Mouse (Mus musculus): Measurements from ENCODE around the gene Rundc1.
"Not testable (repeated sequence)": the region's sequence is repeated elsewhere in the genome, so short reads cannot be mapped to it uniquely, and the experiment has no call there.

Gene Rundc1

GRCm38 (mm10) chr11:101446319-101446718, 21.4 kb downstream of the Rundc1 start:
- no peak for DNase-seq

GRCm38 (mm10) chr11:101446860-101447259, 22.0 kb downstream of the Rundc1 start:
- not testable (repeated sequence) for DNase-seq

- DNase-seq, result no peak
Observed at GRCm38 (mm10) chr11:101447786-101448185, 22.9 kb downstream of the Rundc1 start.

- DNase-seq, result peak; percentile 91 to 93
Observed at GRCm38 (mm10) chr11:101448274-101448746, 23.4 kb downstream of the Rundc1 start, which contains the start of gene Ifi35. Gene Ifi35 (plus strand): TSS chr11:101448407.

DNA sequence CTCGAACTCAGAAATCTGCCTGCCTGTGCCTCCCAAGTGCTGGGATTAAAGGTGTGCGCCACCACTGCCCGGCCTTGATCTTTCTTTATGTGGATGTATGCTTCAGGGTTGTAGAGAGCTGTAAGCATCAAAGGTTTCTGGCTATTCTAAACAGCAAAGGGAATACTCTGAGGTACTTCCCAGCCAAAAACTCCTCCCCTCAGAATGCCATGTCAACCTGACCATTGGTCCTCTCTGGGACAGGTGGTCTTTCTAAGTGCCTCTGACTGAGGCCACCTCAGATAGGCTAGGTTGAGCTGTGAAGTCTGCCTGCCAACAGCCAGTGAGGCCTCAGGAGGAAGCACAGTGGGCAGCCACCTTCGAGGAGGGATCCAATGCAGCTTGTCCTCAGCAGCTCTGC, 24.0 kb downstream of the Rundc1 start:
- DNase-seq, result peak in 1 of 2 experiments; percentile 17

DNA sequence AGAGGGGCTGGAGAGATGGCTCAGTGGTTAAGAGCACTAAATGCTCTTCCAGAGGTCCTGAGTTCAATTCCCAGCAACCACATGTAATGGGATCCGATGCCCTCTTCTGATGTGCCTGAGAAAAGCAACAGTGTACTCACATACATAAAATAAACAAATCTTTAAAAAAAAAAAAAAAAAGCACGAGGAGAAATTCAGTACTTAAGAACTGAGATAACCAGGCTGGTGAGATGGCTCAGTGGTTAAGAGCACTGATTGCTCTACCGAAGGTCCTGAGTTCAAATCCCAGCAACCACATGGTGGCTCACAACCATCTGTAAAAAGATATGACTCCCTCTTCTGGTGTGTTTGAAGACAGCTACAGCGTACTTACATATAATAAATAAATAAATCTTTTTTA, 24.7 kb downstream of the Rundc1 start:
- DNase-seq, result not testable (repeated sequence)

DNA sequence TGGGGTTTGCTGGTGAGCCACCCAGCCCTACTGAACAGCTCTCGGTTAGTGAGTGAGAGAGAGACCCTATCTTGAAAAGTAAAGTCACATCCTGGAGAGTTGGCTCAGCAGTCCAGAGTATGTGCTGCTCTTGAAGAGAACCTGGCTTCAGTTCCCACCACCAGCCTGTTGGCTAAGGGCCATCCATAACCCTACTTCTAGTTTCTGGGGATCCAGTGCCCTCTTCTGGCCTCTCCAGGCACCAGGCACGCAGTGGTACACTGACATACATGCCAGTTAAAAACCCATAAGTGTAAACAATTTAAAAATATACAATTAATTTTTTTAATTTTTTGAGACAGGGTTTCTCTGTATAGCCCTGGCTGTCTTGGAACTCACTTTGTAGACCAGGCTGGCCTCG, 25.5 kb downstream of the Rundc1 start:
- peak in 1 of 2 experiments; percentile 36 for DNase-seq

DNA sequence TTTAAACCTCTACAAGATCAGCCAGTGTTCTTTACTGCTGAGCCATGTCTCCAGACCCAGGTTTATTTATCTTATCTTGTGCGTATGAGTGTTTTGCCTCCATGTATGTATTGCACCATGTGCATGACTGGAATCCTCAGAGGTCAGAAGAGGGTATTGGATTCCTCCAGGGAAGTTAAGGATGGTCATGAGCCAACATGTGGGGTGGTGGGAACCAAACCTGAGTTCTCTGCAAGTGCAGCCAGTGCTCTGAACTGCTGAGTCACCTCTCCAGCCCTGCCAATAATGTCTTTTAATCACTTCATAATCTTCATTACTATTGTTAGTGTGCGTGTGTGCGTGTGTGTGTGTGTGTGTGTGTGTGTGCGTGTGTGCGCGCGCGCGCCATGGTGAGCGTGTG, 26.7 kb downstream of the Rundc1 start:
- no peak for DNase-seq

DNA sequence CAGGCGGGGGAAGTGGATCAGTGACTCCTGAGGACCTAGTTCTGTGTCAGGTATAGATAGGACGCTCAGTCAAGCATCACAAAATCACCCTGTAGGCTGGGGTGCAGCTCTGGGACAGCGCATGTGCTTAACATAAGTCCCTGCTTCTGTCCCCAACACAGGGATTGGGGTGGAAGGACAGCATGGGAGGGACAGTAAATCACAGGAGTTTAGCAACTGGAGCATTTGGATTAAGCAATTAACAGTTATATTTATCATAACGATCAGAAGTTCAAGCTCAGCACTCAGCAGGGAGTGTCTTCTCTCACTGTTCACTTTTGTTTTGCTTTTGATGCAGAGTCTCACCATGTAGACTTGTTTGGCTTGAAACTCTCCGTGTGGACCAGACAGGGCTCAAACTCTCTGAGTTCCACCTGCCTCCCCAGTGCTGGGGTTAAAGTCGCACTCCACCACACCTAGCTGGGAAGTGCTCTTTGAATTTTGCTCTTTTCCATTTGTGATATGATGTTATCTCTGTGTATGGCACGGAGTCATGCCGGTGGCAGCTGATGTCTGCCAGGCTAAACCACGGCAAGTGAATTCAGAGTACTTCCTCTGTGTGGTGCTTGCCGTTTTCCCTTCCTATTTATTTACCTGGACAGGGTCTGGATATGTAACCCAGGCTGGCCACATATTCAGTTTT, 27.3 kb downstream of the Rundc1 start:
- no peak for DNase-seq

DNA sequence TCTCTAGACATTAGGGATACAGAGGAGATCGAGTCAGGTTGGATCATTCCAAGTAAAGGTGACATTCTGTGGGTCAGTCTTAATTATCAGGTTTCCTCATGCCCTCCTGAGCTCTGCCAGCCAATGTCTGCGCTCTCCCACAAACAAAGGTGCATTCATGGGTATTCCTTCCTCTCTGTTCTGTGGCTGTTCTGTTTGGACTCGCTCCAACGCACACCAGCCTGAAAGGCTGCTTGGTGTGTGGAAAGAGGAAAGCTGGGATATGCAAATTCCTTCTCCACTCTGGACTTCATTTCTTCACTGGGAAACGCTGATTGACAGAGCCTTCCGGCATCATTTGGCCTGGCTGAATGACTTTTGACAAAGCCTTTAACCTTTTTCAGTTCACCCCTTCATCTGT, 29.8 kb downstream of the Rundc1 start:
- no peak for DNase-seq

- no peak for DNase-seq
Observed at GRCm38 (mm10) chr11:101455627-101456026, 30.7 kb downstream of the Rundc1 start.

DNA sequence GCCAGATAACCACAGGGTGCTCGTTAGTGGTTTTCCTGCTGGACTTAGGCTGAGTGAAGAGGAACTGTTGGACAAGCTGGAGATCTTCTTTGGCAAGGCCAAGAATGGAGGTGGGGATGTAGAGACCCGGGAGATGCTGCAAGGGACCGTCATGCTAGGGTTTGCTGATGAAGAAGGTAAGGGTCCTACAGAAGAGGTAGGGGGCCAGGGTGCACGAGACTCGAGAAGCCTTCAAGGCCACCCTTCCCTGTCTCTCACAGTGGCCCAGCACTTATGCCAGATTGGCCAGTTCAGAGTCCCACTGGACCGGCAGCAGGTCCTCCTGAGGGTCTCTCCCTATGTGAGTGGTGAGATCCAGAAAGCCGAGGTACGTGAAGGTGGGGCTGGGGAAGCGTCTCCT, 32.7 kb downstream of the Rundc1 start:
- DNase-seq, result no peak

GRCm38 (mm10) chr11:101458217-101458616, 33.3 kb downstream of the Rundc1 start:
- no peak for DNase-seq

- DNase-seq, result peak; percentile 58 to 75
Observed at GRCm38 (mm10) chr11:101459716-101460115, 34.8 kb downstream of the Rundc1 start.

DNA sequence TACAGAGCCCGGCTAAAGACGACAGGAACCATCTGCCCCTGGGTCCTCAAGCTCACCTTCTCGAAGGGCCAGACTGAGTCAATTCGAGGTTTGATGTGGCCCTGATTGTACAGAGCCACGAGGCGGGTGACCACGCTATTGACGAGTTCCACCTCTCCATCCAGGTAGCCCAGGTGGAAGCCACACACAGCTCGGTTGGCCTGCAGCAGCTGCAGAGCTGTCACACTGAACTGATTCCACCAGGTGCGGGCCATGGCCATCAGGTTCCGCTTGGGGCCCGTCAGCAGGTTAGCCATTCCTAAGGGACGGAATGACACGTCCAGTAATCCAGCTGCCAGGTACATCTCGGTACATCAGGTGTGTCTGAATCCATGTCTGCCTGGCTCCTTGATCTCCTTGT, 35.4 kb downstream of the Rundc1 start:
- DNase-seq, result no peak

DNA sequence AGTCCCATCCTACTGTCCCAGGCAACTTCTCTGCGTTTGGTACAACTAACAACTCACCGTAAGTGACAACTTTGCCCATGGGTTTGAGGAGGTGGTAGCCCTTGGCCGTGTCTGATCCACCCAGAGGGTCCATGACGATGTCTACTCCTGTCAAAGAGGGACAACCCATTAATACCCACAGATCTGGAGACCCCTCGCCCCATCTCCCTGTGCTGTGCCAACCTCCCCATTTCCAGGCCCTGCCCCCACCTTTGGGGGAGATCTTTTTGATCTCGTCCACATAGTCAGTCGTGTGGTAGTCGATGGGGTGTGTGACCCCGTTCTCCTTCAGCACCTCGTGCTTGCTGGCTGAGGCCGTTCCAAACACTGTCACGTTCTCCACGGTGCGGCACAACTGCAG, 37.3 kb downstream of the Rundc1 start:
- DNase-seq, result no peak

- DNase-seq, result peak in 1 of 2 experiments; percentile 9
Observed at GRCm38 (mm10) chr11:101462583-101463440, 37.9 kb downstream of the Rundc1 start.

DNA sequence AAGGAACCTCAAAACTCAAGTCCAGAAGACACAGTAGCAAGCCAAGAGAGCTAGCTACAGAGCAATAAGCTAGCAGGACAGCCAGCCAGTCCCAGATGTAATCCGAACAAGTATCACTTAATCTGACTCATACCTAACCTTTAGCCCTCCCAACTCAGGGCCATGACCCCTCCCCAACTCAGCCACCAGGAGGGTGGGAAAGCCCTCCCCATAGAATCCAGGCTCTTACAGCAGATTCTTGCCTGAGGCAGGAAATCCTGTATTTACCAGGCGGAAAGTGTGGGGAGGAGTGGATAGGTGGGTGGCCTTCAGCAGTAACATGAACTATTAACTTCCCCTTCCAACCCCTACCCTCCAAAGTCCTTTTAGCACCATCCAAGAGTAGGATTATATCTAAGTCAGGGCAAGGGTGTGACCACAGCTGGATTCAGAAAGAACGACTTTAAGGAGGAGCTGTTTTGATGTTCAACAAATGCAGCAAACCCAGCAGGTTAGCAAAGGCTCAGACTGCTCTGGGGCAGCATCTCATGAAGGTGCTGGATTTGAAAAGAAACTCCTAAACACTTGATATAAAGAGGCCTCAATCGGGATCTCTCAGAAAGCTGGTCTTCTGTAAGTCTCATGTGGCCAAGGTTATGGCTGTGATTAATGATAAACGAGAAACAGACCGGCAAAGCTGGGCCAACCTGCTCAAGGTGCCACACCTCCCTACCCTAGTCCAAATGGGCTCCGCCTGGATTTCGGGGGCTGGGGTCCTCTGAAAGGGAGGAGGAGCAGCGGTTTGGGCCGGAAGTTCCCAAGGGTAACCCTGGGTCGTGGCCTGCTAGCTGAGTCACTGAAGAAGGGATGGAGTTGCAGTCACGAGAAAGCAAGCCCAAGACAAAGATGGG, 39.6 kb downstream of the Rundc1 start, which contains the start of gene Rnd2:
Rnd2 (plus strand) TSS at position 789 of the 890 bp plus-strand sequence.
- peak; percentile 63 to 77 for DNase-seq

DNA sequence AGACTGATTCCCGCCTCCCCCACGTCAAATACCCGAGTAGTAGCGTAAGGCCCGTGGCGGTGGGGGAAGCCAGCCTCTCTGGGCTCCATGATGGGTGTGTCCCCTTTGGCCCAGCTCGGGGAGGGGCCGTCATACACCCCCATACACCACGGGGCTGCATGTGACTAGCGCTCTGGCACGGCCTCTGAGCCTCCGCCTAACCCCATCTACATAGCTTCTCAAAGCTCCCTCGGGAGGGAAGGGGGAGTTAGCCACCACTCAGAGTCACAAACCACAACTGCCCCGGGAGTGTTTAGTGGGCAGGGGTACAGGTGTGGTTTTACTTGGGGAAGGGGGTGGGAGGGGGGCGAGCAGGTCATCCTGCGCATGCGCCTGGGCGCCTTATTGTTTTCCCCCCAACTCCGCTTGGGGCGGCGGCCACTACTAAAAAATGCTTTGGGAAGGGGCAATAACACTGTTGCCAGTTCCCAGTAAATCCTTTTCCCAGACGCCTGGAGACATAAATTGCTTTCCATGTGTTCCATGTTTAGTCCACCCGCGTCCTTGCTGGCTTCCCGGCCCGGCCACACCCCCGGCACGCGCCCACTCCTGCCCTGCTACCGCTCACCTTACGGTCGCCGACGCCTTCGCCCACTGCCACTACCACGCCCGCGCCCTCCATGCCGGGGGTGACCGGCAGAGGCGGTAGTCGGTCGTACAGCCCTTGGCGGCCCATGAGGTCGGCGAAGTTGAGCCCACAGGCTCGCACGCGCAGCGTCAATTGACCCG, 40.4 kb downstream of the Rundc1 start:
- DNase-seq, result peak; percentile 79 to 85

DNA sequence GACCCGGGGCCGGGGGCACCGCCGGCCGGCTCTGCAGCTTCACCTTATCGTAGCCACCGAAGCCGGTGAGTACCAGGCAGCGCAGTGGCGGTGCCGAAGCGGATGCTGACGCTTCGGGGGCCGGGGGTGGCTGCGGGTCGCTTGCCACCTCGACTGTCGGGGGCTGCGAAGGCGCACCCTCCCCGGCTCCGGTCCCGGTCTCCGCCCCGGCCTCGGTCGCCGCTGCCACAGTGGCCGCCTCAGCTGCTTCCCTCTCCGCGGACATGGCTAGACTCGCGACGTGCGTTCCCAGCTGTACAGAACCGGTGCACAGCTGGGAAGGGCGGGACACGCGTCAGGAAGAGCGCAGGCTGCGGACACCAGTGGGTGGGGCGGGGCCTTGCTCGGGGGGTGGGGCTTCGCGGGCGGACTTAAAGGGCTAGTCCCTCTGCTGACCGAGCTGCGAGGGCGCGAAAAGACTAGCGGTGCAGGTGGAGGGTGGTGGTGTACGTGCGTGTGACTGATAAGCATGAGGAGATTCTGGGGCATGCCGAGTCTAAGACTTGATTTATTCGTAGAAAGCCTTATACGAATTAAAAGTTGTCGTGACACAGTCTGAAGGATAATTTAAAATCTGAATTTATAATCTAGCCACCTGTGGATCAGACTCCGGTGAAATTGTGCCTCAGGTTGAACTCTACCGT, 41.1 kb downstream of the Rundc1 start, which contains the start of gene Vat1:
Vat1 (minus strand) TSS at position 362 of the 683 bp plus-strand sequence.
- peak; percentile 75 to 81 for DNase-seq

DNA sequence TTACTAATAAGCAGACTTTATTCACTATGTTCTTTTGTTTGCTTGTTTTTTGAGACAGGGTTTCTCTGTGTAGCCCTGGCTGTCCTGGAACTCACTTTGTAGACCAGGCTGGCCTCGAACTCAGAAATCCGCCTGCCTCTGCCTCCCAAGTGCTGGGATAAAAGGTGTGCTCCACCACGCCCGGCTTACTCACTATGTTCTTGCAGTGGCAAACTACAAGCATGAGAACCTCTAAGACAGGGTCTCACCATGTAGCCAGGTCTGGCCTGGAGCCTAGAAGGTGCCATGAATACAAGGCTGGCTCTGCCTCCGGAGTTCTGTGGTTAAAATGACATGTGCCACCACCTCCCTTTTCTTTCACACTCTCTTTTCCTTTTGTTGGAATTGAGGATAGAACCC, 41.7 kb downstream of the Rundc1 start:
- not testable (repeated sequence) for DNase-seq

Measured in lung, adult 18-20 months (tissue).